Mouse (Mus musculus) adrenal gland, postnatal 36 days (tissue): Measurements from ENCODE around the gene Stxbp2. TPM values are rescaled to one million over a fixed set of nuclear protein-coding genes. Genes with fewer than 3 reads are reported as not detected.
"Not testable (repeated sequence)": the region's sequence is repeated elsewhere in the genome, so short reads cannot be mapped to it uniquely, and the experiment has no call there.

ENCODE experiments used
- DNase-seq, 2 experiments: peaks; one replicate each; pipeline ENCODE4 v3.0.0; 2021; ENCODE audit warnings: mixed read lengths in 1 of 2
- long read RNA-seq, 2 experiments: library from polyadenylated mRNA; stranded (forward); transcript quantifications; one replicate each; pipeline ENCODE4 v2.0.0; 2021; ENCODE audit warnings: borderline sequencing depth in 2 of 2
- total RNA-seq, 2 experiments: library from RNA; stranded (reverse); gene quantifications; 2 replicates each; pipeline ENCODE4 v1.2.3; 2021

The Stxbp2 gene
- 100 to 1,000 TPM in 1 of 2 experiments, 10 to 100 TPM in 1; 76.0 to 109 TPM for total RNA-seq
- long read RNA-seq, experiment 1, transcript Stxbp2-207 (19 exons, 2,908 nt) = major isoform, 57 of 95 reads
- long read RNA-seq, experiment 1, transcript Stxbp2-201 (19 exons, 1,847 nt) = minor isoform, 5 of 95 reads
- long read RNA-seq, experiment 1, partial matches to known transcripts = 18 of 95 reads
- long read RNA-seq, experiment 1, other reads (novel, unspliced or antisense) = 13 of 95 reads
- long read RNA-seq, experiment 2, transcript Stxbp2-201 (19 exons, 1,847 nt) = minor isoform, 5 of 25 reads
- long read RNA-seq, experiment 2, transcript Stxbp2-207 (19 exons, 2,908 nt) = major isoform, 10 of 25 reads
- long read RNA-seq, experiment 2, partial matches to known transcripts = 4 of 25 reads
- long read RNA-seq, experiment 2, other reads (novel, unspliced or antisense) = 6 of 25 reads

- peak; percentile 86 to 88 for DNase-seq
Measured at GRCm38 (mm10) chr8:3630647-3631477, at the start of gene Stxbp2. Gene Stxbp2, plus strand, starts transcription at chr8:3630955.

GRCm38 (mm10) chr8:3581961-3582360 is 48.8 kb upstream of the Stxbp2 start:
- not testable (repeated sequence) for DNase-seq

GRCm38 (mm10) chr8:3586452-3586851 is 44.3 kb upstream of the Stxbp2 start:
- no peak for DNase-seq

GRCm38 (mm10) chr8:3586993-3587390 is 43.8 kb upstream of the Stxbp2 start, which contains the start of gene Camsap3:
Gene Camsap3, plus strand, starts transcription at chr8:3587293.
- DNase-seq = no peak

GRCm38 (mm10) chr8:3587391-3588257 is 43.1 kb upstream of the Stxbp2 start:
- peak; percentile 59 to 75 for DNase-seq

GRCm38 (mm10) chr8:3588258-3588633 is 42.5 kb upstream of the Stxbp2 start:
- DNase-seq = no peak

- peak; percentile 43 to 65 for DNase-seq
Measured at GRCm38 (mm10) chr8:3593470-3593869, 37.3 kb upstream of the Stxbp2 start.

- DNase-seq = no peak
Measured at GRCm38 (mm10) chr8:3594466-3594865, 36.3 kb upstream of the Stxbp2 start.

GRCm38 (mm10) chr8:3598054-3598453 is 32.7 kb upstream of the Stxbp2 start:
- no peak for DNase-seq

GRCm38 (mm10) chr8:3599219-3599618 is 31.5 kb upstream of the Stxbp2 start:
- no peak for DNase-seq

GRCm38 (mm10) chr8:3600401-3600800 is 30.4 kb upstream of the Stxbp2 start:
- DNase-seq = peak in 1 of 2 experiments; percentile 26

GRCm38 (mm10) chr8:3603439-3603838 is 27.3 kb upstream of the Stxbp2 start:
- DNase-seq = no peak

GRCm38 (mm10) chr8:3606593-3606992 is 24.2 kb upstream of the Stxbp2 start:
- peak; percentile 44 to 62 for DNase-seq

GRCm38 (mm10) chr8:3607822-3608221 is 22.9 kb upstream of the Stxbp2 start:
- DNase-seq = no peak

GRCm38 (mm10) chr8:3609046-3609815 is 21.5 kb upstream of the Stxbp2 start:
- peak in 1 of 2 experiments; percentile 48 for DNase-seq

GRCm38 (mm10) chr8:3609816-3610150 is 21.0 kb upstream of the Stxbp2 start:
- no peak for DNase-seq

- peak; percentile 97 to 98 for DNase-seq
Measured at GRCm38 (mm10) chr8:3621199-3621970, 9.4 kb upstream of the Stxbp2 start, which contains the start of the genes Xab2 and Pet100. Gene Xab2, minus strand, starts transcription at chr8:3621316. Gene Pet100, plus strand, starts transcription at chr8:3621548.

- no peak for DNase-seq
Measured at GRCm38 (mm10) chr8:3622119-3622518, 8.6 kb upstream of the Stxbp2 start.

GRCm38 (mm10) chr8:3625445-3625844 is 5.3 kb upstream of the Stxbp2 start, which contains the start of gene Pcp2:
Gene Pcp2, minus strand, starts transcription at chr8:3625545.
- DNase-seq = no peak

- no peak for DNase-seq
Measured at GRCm38 (mm10) chr8:3626971-3627370, 3.8 kb upstream of the Stxbp2 start.
